Mouse (Mus musculus): ENCODE measurements around the gene Ddx19b.
"Not testable (repeated sequence)": the region's sequence is repeated elsewhere in the genome, so short reads cannot be mapped to it uniquely, and the experiment has no call there.

Ddx19b gene

DNA sequence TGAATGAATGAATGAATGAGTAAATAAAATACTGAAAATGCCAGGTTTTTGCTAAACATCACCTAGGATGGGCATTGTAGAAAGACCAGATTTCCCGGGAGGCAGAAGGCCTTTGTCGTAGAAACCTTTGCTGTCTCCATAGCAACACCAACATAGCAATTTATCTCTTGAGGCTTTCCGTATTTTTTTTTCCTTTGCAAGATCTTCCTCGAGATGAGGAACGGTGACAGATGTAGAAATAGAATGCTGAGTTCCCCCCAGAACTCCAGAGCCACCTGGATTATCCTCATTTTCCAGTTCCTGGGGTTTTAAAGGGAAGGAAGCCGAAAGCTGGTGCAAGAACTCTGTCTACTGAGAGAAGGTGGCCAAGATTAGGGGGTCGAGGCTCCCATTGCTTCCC lies 66.9 kb downstream of the Ddx19b start:
- in situ Hi-C loops (cut with MseI, MboI): no loop called here

DNA sequence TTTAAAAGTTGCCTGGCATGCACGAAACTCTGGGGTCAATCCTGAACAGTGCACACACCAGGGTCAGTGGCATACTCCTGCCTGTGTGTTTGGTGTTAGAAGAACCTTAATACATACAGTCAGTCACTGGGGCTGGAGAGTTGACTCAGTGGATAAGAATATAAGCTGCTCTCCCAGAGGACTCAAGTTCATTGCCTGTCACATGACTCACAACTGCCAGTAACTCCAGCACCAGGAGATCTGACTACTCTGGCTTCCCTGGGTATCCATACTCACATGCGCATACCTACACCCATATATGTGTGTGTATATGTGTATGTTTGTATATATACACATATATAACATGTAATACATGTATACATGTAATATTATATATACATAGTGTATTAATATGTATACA lies 68.5 kb downstream of the Ddx19b start:
- in situ Hi-C loops (cut with MseI, MboI): no loop called here

DNA sequence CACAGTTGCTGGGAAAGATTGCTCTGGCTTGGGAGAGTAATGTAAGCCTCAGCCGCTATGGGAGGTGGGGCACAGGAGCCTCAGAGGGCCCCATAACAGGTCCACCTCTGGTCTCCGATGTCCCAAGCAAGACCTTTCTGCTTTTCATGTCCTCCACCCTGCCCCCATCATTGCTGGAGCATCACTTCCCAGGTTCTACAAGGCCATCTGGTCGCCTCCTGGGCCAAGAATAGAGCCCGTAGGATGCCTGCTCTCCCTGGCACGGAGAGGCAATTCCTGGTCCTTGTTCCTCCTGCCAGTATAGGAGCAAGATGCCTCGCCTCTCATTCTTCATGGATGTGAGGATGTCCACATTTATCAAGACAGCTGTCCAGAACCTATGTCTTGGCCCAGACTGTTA lies 71.6 kb downstream of the Ddx19b start:
- in situ Hi-C loops (cut with MseI, MboI): no loop called here

DNA sequence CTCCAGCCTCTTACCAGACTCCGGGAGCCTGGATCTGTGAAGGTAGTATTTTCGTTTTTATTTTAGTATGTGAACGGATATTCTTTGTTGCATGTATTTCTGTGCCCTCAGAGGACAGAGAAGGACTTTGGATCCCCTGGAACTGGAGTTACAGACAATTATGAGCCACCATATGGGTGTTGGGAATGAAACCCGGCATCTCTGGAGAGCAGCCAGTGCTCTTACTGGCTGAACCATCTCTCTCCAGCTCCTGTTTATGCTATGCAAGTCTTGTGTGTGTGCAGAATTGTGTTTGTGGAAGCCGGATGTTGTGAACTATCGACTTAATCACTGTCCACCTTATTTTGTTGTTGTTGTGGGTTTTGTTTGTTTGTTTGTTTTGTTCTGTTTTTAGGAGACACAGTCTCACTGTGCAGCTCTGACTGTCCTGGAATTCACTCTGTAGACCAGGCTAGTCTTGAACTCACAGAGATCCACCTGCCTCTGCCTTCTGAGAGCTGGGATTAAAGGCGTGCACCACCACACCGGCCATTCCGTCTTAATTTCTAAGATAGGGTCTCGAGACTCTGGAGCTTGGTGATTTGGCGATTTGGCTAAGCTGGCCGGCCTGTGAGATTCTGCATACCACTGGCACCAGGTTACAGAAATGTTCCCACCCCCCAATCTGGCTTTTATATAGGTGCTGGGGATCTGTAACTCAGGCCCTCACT lies 72.3 kb downstream of the Ddx19b start:
- in situ Hi-C loops (cut with MseI, MboI): no loop called here

DNA sequence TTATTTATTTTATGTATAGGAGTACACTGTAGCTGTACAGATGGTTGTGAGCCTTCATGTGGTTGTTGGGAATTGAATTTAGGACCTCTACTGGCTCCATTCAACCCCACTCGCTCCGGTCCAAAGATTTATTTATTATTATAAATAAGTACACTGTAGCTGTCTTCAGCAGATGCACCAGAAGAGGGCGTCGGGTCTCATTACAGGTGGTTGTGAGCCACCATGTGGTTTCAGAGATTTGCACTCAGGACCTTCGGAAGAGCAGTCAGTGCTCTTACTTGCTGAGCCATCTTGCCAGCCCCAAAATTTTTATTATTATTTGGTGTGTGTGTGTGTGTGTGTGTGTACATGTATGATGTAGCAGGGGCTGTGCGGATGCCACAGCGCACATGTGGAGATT lies 73.0 kb downstream of the Ddx19b start:
- in situ Hi-C loops (cut with MseI, MboI): not testable (repeated sequence)

DNA sequence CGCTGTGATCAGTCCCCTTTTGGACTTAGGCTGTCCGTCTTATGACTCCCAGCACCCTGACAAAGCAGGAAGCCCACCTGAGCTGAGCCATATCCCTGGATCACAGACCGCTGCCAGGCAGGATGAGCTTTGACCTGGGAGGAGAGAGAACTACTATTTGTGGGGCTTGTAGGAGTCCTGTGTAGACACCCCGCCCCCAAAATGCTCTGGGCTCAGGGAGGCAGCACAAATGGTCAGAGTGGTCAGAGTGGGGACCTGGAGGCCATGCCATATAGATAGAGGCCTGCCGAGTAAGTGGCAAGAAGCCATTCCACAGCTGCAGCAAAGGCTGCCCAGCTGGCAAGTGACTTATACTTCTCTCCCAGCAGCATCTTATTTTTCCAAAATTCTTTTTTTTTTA lies 73.4 kb downstream of the Ddx19b start:
- in situ Hi-C loops (cut with MseI, MboI): no loop called here

DNA sequence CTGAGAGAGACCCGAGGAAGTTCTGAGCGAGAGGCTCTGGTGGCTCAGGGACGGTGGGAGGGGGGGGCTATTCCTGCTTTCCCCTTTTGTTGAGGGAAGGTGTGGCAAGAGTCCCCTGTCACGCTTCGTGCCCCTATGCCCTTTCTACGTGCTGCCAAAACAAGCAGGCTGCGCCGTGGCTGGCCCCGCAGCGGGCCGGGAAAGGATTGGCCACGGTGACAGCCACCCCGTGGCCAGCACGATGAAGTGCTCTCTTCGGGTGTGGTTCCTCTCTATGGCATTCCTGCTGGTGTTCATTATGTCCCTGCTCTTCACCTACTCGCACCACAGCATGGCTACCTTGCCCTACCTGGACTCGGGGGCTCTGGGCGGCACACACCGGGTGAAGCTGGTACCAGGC lies 74.1 kb downstream of the Ddx19b start:
- in situ Hi-C loops (cut with MseI, MboI): no loop called here

DNA sequence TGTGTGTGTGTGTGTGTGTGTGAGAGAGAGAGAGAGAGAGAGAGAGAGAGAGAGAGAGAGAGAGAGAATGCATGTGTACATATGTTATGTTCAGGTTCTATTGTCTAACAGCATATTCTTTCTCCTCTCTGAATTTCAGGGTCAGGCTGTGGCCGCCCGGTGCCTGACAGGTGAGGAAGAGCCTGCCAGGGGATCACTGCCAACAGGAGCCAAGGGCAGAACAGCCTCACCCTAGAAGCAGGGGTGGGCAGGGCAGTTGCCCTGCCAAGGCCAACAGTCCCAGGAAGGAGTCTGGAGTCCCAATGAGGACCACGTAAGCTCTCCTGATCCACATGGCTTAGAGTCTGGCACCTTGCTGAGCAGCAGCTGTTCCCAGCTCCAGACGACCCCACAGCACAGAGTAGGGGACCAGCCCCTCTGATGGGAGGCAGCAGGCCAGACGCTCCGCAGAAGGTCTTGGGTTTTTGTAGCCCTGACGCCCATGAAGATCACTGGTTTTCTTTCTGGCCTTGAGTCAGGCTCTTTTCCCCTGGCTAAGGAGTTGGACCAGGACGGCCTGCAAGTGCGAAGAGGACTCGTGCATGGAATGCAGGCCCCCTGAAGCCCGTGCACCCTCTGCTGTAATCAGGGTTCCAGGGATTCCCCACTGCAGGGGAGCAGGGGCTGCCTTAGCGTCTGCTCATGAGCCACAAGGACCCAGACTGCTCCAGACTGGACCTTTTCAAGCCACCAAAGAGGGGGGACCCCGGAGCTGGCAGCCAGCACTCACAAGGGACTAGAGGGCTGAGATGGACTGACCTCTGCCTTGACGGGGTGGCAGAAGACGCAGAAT lies 74.7 kb downstream of the Ddx19b start:
- in situ Hi-C loops (cut with MseI, MboI): no loop called here

DNA sequence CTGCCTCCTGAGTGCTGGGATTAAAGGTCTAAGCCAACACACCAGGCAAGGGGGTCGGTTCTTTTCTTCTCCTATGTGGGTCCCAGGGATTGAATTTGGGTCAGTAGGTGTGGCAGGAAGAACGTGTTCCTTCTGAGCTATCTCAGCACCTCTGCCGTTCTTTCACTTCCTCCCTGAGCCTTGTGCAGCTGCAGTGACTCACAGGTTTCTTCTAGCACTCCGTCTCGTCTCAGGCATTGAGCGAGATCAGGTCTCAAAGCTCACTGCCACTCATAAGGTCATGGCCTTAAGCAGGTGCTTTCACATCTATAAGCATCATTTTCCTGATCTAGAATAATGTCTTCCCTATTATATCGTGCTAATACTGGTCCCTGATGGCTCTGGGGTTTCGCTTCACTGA lies 76.8 kb downstream of the Ddx19b start:
- in situ Hi-C loops (cut with MseI, MboI): no loop called here
